Comparison of ENCODE assay signal across 8 mouse cellular contexts in genomic region chr9:63602043-63602939, GRCm38 (mm10). TPM values are rescaled to one million over a fixed set of nuclear protein-coding genes. Genes with fewer than 3 reads are reported as not detected.
DNase-seq lines count a peak whose midpoint lies in the region; ATAC-seq lines count a peak whose summit lies in the region.

Iqch (minus strand) TSS chr9:63602493.
Aagab (plus strand) TSS chr9:63602660.

- peak within 1 kb of the TSS; percentile 66 for H3K4me2 ChIP-seq in hindbrain, embryonic 13.5 days

- peak within 1 kb of the TSS; percentile 94 for H3K9ac ChIP-seq in hindbrain, embryonic 13.5 days

- peaks cover 15% of the 10 kb centered on the region for H3K4me1 ChIP-seq in hindbrain, embryonic 13.5 days (replicated peaks)

- peak within 1 kb of the TSS; percentile 87 for H3K27ac ChIP-seq in hindbrain, embryonic 13.5 days

- peak within 1 kb of the TSS; percentile 94 for H3K4me3 ChIP-seq in hindbrain, embryonic 13.5 days

- H3K9me3 ChIP-seq in hindbrain, embryonic 13.5 days, result no peaks in the 10 kb centered on the region

- H3K36me3 ChIP-seq in hindbrain, embryonic 13.5 days, result no peaks in the 10 kb centered on the region

- no peaks in the 10 kb centered on the region; the same call in 1 of the 2 replicates for H3K27me3 ChIP-seq in hindbrain, embryonic 13.5 days

- DNase-seq in R1 (ENCODE audit: low read depth, low spot score), result peak; percentile 95
- peak; percentile 97 to 99 for DNase-seq in cerebellum, postnatal 14 days
- peak; percentile 93 to 95 for DNase-seq in frontal cortex, postnatal 14 days (ENCODE audit: low spot score in 2 of 2)
- peak; percentile 96 to 98 for DNase-seq in layer of hippocampus, postnatal 25 days (ENCODE audit: extremely low spot score in 1 of 2, low spot score in 1 of 2)
- peak; percentile 97 for DNase-seq in lung, postnatal 14 days
- peak; percentile 98 for DNase-seq in ovary, postnatal 36 days (ENCODE audit: low spot score)
- DNase-seq in thymus, postnatal 14 days, result peak; percentile 99

- WGBS in hindbrain, embryonic 13.5 days, result 2% methylated on average over 60 of the region's 70 CpGs

- peak; percentile 99 for ATAC-seq in hindbrain, embryonic 13.5 days (ENCODE audit: low FRiP score)

RNA-seq across cellular contexts. Expression of gene Iqch, which starts in this region (rescaled TPM):
- 0.21 and 0.34 TPM in 2 replicates for polyA plus RNA-seq in hindbrain, embryonic 13.5 days (2015; fragmentation: Nextera tagmentation; extraction: Ambion mirVana)
- under 1 TPM; 0.12 to 0.25 TPM for total RNA-seq in layer of hippocampus, postnatal 25 days (2021)

RNA-seq across cellular contexts. Expression of gene Aagab, which starts in this region (rescaled TPM):
- polyA plus RNA-seq in hindbrain, embryonic 13.5 days (2015; fragmentation: Nextera tagmentation; extraction: Ambion mirVana), result 59.1 and 61.0 TPM in 2 replicates
- 10 to 100 TPM; 55.6 to 60.3 TPM for total RNA-seq in layer of hippocampus, postnatal 25 days (2021)

Comparison
In these comparisons a context has a peak if more than half of its experiments do, and no peak if none do; other contexts are left out.
1. Peak in every context shown above with its lines: DNase-seq, ATAC-seq, H3K4me3 ChIP-seq and H3K27ac ChIP-seq.